Mouse (Mus musculus): ENCODE measurements around the gene Izumo4.

GRCm38 (mm10) chr10:80695801-80696501, 6.0 kb upstream of the Izumo4 start:
- TF ChIP-seq NELFE (IDR thresholded peaks at IDR 0.05; ENCODE audit: low read depth, low read length) (no peak; the same call in none of the 2 replicates), ZMIZ1 (IDR thresholded peaks at IDR 0.05; ENCODE audit: low read depth, low read length) (no peak; the same call in 1 of the 2 replicates), EP300 (IDR thresholded peaks at IDR 0.05; ENCODE audit: low read length) (peak; percentile 92), CTCF (conservative IDR thresholded peaks at IDR 0.05 in 1 of 2, IDR thresholded peaks at IDR 0.05 in 1 of 2; ENCODE audit: low read depth in 2 of 2, low read length in 2 of 2) (no peak), ZNF384 (IDR thresholded peaks at IDR 0.05; ENCODE audit: low read depth, low read length) (no peak), SMC3 (IDR thresholded peaks at IDR 0.05; ENCODE audit: low read depth, low read length) (no peak), POLR2A (IDR thresholded peaks at IDR 0.05; ENCODE audit: low read depth, low read length) (peak; percentile 68), JUND (conservative IDR thresholded peaks at IDR 0.05; ENCODE audit: low read depth, low read length) (peak; percentile 42), ETS1 (conservative IDR thresholded peaks at IDR 0.05; ENCODE audit: low read depth, low read length) (peak; percentile 98), KAT2A (IDR thresholded peaks at IDR 0.05; ENCODE audit: insufficient replicate concordance, low read length) (0 out of 2 replicates have a peak, but pooled peaks have one; percentile 69), TCF12 (IDR thresholded peaks at IDR 0.05; ENCODE audit: low read depth, low read length) (peak; percentile 99)

Measured in CH12.LX (cell line).